Mouse (Mus musculus): ENCODE results near the gene Gm49321. TPM values are rescaled to one million over a fixed set of nuclear protein-coding genes. Genes with fewer than 3 reads are reported as not detected.

The Gm49321 gene
- polyA plus RNA-seq, 1 experiment from 2014 or later = 11.4 TPM

- Histone ChIP-seq H3K4me2 (ENCODE audit: low read depth, low read length) (no peak overlapping the region), H3K9me3 (ENCODE audit: control insufficient read depth, low read length) (no peaks in the 10 kb centered on the region), H3K27me3 (replicated peaks; ENCODE audit: control insufficient read depth, insufficient read depth, low read length) (no peaks in the 10 kb centered on the region), H3K36me3 (ENCODE audit: control insufficient read depth, insufficient read depth, low read length) (peaks cover 9% of the 10 kb centered on the region; the same call in 1 of the 2 replicates), H3K9ac (ENCODE audit: low read depth, low read length) (no peak overlapping the region), H3K27ac (ENCODE audit: low read length) (no peak overlapping the region), H3K4me1 (ENCODE audit: control insufficient read depth, insufficient read depth, low read length) (no peaks in the 10 kb centered on the region), H3K4me3 (ENCODE audit: low read length) (no peak overlapping the region)
- no peak for ATAC-seq
- 87% methylated on average over 3 of the region's 3 CpGs for WGBS
Observed at GRCm38 (mm10) chr12:73930266-73930665, 7.2 kb upstream of the Gm49321 start.

GRCm38 (mm10) chr12:73931274-73931673 is 6.2 kb upstream of the Gm49321 start:
- no peak for ATAC-seq
- Histone ChIP-seq H3K9ac (ENCODE audit: low read depth, low read length) (no peak overlapping the region), H3K36me3 (ENCODE audit: control insufficient read depth, insufficient read depth, low read length) (peaks cover 9% of the 10 kb centered on the region; the same call in 1 of the 2 replicates), H3K9me3 (ENCODE audit: control insufficient read depth, low read length) (no peaks in the 10 kb centered on the region), H3K4me1 (ENCODE audit: control insufficient read depth, insufficient read depth, low read length) (no peaks in the 10 kb centered on the region), H3K4me2 (ENCODE audit: low read depth, low read length) (no peak overlapping the region), H3K27ac (ENCODE audit: low read length) (no peak overlapping the region), H3K4me3 (ENCODE audit: low read length) (no peak overlapping the region), H3K27me3 (replicated peaks; ENCODE audit: control insufficient read depth, insufficient read depth, low read length) (no peaks in the 10 kb centered on the region)
- WGBS = 56% methylated on average over 5 of the region's 5 CpGs

- Histone ChIP-seq H3K27me3 (replicated peaks; ENCODE audit: control insufficient read depth, insufficient read depth, low read length) (no peaks in the 10 kb centered on the region), H3K4me3 (ENCODE audit: low read length) (no peak overlapping the region), H3K27ac (ENCODE audit: low read length) (no peak overlapping the region), H3K36me3 (ENCODE audit: control insufficient read depth, insufficient read depth, low read length) (peaks cover 9% of the 10 kb centered on the region; the same call in 1 of the 2 replicates), H3K4me1 (ENCODE audit: control insufficient read depth, insufficient read depth, low read length) (no peaks in the 10 kb centered on the region), H3K9me3 (ENCODE audit: control insufficient read depth, low read length) (no peaks in the 10 kb centered on the region), H3K9ac (ENCODE audit: low read depth, low read length) (no peak overlapping the region), H3K4me2 (ENCODE audit: low read depth, low read length) (no peak overlapping the region)
- ATAC-seq = no peak
- 77% methylated on average over 2 of the region's 2 CpGs for WGBS
Observed at GRCm38 (mm10) chr12:73934528-73934927, 2.9 kb upstream of the Gm49321 start.

GRCm38 (mm10) chr12:73939542-73939941 is 2.1 kb downstream of the Gm49321 start:
- Histone ChIP-seq H3K9ac (ENCODE audit: low read depth, low read length) (no peak overlapping the region), H3K27me3 (replicated peaks; ENCODE audit: control insufficient read depth, insufficient read depth, low read length) (no peaks in the 10 kb centered on the region), H3K4me3 (ENCODE audit: low read length) (no peak overlapping the region), H3K36me3 (ENCODE audit: control insufficient read depth, insufficient read depth, low read length) (no peaks in the 10 kb centered on the region), H3K9me3 (ENCODE audit: control insufficient read depth, low read length) (no peaks in the 10 kb centered on the region), H3K4me1 (ENCODE audit: control insufficient read depth, insufficient read depth, low read length) (no peaks in the 10 kb centered on the region), H3K27ac (ENCODE audit: low read length) (no peak overlapping the region), H3K4me2 (ENCODE audit: low read depth, low read length) (no peak overlapping the region)
- ATAC-seq = no peak
- WGBS = 90% methylated on average over 6 of the region's 6 CpGs

- Histone ChIP-seq H3K9ac (ENCODE audit: low read depth, low read length) (no peak overlapping the region), H3K27ac (ENCODE audit: low read length) (no peak overlapping the region), H3K4me2 (ENCODE audit: low read depth, low read length) (no peak overlapping the region), H3K9me3 (ENCODE audit: control insufficient read depth, low read length) (no peaks in the 10 kb centered on the region), H3K36me3 (ENCODE audit: control insufficient read depth, insufficient read depth, low read length) (peaks cover 4% of the 10 kb centered on the region; the same call in 1 of the 2 replicates), H3K4me1 (ENCODE audit: control insufficient read depth, insufficient read depth, low read length) (0 out of 2 replicates have a peak, but pooled peaks cover 2% of the 10 kb centered on the region), H3K27me3 (replicated peaks; ENCODE audit: control insufficient read depth, insufficient read depth, low read length) (no peaks in the 10 kb centered on the region), H3K4me3 (ENCODE audit: low read length) (peak overlapping the region; percentile 29)
- 91% methylated on average over 4 of the region's 4 CpGs for WGBS
- no peak for ATAC-seq
Observed at GRCm38 (mm10) chr12:73948415-73948814, 11.0 kb downstream of the Gm49321 start.

- H3K9me3 ChIP-seq (ENCODE audit: control insufficient read depth, low read length) = no peaks in the 10 kb centered on the region
- H3K4me2 ChIP-seq (ENCODE audit: low read depth, low read length) = peak overlapping the region; percentile 56
- H3K27ac ChIP-seq (ENCODE audit: low read length) = peak overlapping the region; percentile 55
- H3K27me3 ChIP-seq (replicated peaks; ENCODE audit: control insufficient read depth, insufficient read depth, low read length) = no peaks in the 10 kb centered on the region
- peaks cover 4% of the 10 kb centered on the region; the same call in 1 of the 2 replicates for H3K36me3 ChIP-seq (ENCODE audit: control insufficient read depth, insufficient read depth, low read length)
- H3K9ac ChIP-seq (ENCODE audit: low read depth, low read length) = peak overlapping the region; percentile 70
- peak; percentile 88 for ATAC-seq
- WGBS = 6% methylated on average over 46 of the region's 46 CpGs
- 0 out of 2 replicates have a peak, but pooled peaks cover 2% of the 10 kb centered on the region for H3K4me1 ChIP-seq (ENCODE audit: control insufficient read depth, insufficient read depth, low read length)
- H3K4me3 ChIP-seq (ENCODE audit: low read length) = peak overlapping the region; percentile 46
Observed at GRCm38 (mm10) chr12:73949318-73950058, 12.0 kb downstream of the Gm49321 start.

- Histone ChIP-seq H3K27me3 (replicated peaks; ENCODE audit: control insufficient read depth, insufficient read depth, low read length) (no peaks in the 10 kb centered on the region), H3K27ac (ENCODE audit: low read length) (0 out of 2 replicates have a peak overlapping the region, but pooled peaks have one; percentile 12), H3K4me2 (ENCODE audit: low read depth, low read length) (peak overlapping the region; percentile 61), H3K9me3 (ENCODE audit: control insufficient read depth, low read length) (no peaks in the 10 kb centered on the region), H3K4me1 (ENCODE audit: control insufficient read depth, insufficient read depth, low read length) (0 out of 2 replicates have a peak, but pooled peaks cover 2% of the 10 kb centered on the region), H3K36me3 (ENCODE audit: control insufficient read depth, insufficient read depth, low read length) (no peaks in the 10 kb centered on the region), H3K9ac (ENCODE audit: low read depth, low read length) (peak overlapping the region; percentile 55), H3K4me3 (ENCODE audit: low read length) (peak overlapping the region; percentile 42)
- 7% methylated on average over 15 of the region's 15 CpGs for WGBS
- ATAC-seq = peak; percentile 36; the same call in 1 of the 2 replicates
Observed at GRCm38 (mm10) chr12:73952879-73953278, 15.4 kb downstream of the Gm49321 start.

- Histone ChIP-seq H3K36me3 (ENCODE audit: control insufficient read depth, insufficient read depth, low read length) (no peaks in the 10 kb centered on the region), H3K27ac (ENCODE audit: low read length) (no peak overlapping the region), H3K4me2 (ENCODE audit: low read depth, low read length) (peak overlapping the region; percentile 61), H3K9me3 (ENCODE audit: control insufficient read depth, low read length) (no peaks in the 10 kb centered on the region), H3K4me1 (ENCODE audit: control insufficient read depth, insufficient read depth, low read length) (0 out of 2 replicates have a peak, but pooled peaks cover 2% of the 10 kb centered on the region), H3K4me3 (ENCODE audit: low read length) (peak overlapping the region; percentile 42), H3K9ac (ENCODE audit: low read depth, low read length) (peak overlapping the region; percentile 55), H3K27me3 (replicated peaks; ENCODE audit: control insufficient read depth, insufficient read depth, low read length) (no peaks in the 10 kb centered on the region)
- WGBS = 43% methylated on average over 14 of the region's 14 CpGs
- ATAC-seq = peak; percentile 27; the same call in 1 of the 2 replicates
Observed at GRCm38 (mm10) chr12:73953420-73954186, 16.1 kb downstream of the Gm49321 start.

- Histone ChIP-seq H3K9ac (ENCODE audit: low read depth, low read length) (no peak overlapping the region), H3K27me3 (replicated peaks; ENCODE audit: control insufficient read depth, insufficient read depth, low read length) (no peaks in the 10 kb centered on the region), H3K27ac (ENCODE audit: low read length) (no peak overlapping the region), H3K4me1 (ENCODE audit: control insufficient read depth, insufficient read depth, low read length) (no peaks in the 10 kb centered on the region), H3K4me2 (ENCODE audit: low read depth, low read length) (no peak overlapping the region), H3K9me3 (ENCODE audit: control insufficient read depth, low read length) (no peaks in the 10 kb centered on the region), H3K36me3 (ENCODE audit: control insufficient read depth, insufficient read depth, low read length) (no peaks in the 10 kb centered on the region), H3K4me3 (ENCODE audit: low read length) (no peak overlapping the region)
- no peak for ATAC-seq
- 65% methylated on average over 5 of the region's 5 CpGs for WGBS
Observed at GRCm38 (mm10) chr12:73954785-73955184, 17.3 kb downstream of the Gm49321 start.
